Mouse (Mus musculus): ENCODE measurements around the gene Wnt7b. TPM values are rescaled to one million over a fixed set of nuclear protein-coding genes. Genes with fewer than 3 reads are reported as not detected.

Wnt7b gene
- total and polyA plus RNA-seq, 2 experiments, result 0.06 to 0.09 TPM

GRCm38 (mm10) chr15:85599887-85600695, 17.8 kb upstream of the Wnt7b start:
- 31% methylated on average over 18 of the region's 18 CpGs for WGBS
- Histone ChIP-seq H3K4me1 (ENCODE audit: control insufficient read depth, insufficient read depth, low read length) (peaks cover 4% of the 10 kb centered on the region; the same call in 1 of the 2 replicates), H3K9ac (ENCODE audit: low read depth, low read length) (no peak overlapping the region), H3K27me3 (ENCODE audit: control insufficient read depth, insufficient read depth, low read length) (no peaks in the 10 kb centered on the region), H3K27ac (replicated peaks; ENCODE audit: insufficient read depth, low read depth, low read length) (peak overlapping the region; percentile 71), H3K79me2 (ENCODE audit: control insufficient read depth, insufficient read depth, low read length) (no peaks in the 10 kb centered on the region), H3K4me3 (ENCODE audit: insufficient read depth, low read depth, low read length) (no peak overlapping the region), H3K36me3 (ENCODE audit: control insufficient read depth, insufficient read depth, low read length) (no peaks in the 10 kb centered on the region)
- TF ChIP-seq CTCF (IDR thresholded peaks at IDR 0.05; ENCODE audit: low read depth, low read length) (no peak), POLR2A (IDR thresholded peaks at IDR 0.05; ENCODE audit: extremely low read depth, insufficient read depth, low read length) (no peak)
- DNase-seq (ENCODE audit: extremely low read depth, low read depth, low spot score), result peak; percentile 45

- Histone ChIP-seq H3K9ac (ENCODE audit: low read depth, low read length) (no peak overlapping the region), H3K36me3 (ENCODE audit: control insufficient read depth, insufficient read depth, low read length) (no peaks in the 10 kb centered on the region), H3K27me3 (ENCODE audit: control insufficient read depth, insufficient read depth, low read length) (no peaks in the 10 kb centered on the region), H3K79me2 (ENCODE audit: control insufficient read depth, insufficient read depth, low read length) (no peaks in the 10 kb centered on the region), H3K4me1 (ENCODE audit: control insufficient read depth, insufficient read depth, low read length) (peaks cover 4% of the 10 kb centered on the region; the same call in 1 of the 2 replicates), H3K27ac (replicated peaks; ENCODE audit: insufficient read depth, low read depth, low read length) (peak overlapping the region; percentile 71), H3K4me3 (ENCODE audit: insufficient read depth, low read depth, low read length) (no peak overlapping the region)
- no peak for TF ChIP-seq POLR2A (IDR thresholded peaks at IDR 0.05; ENCODE audit: extremely low read depth, insufficient read depth, low read length)
- peak; percentile 95 for TF ChIP-seq CTCF (IDR thresholded peaks at IDR 0.05; ENCODE audit: low read depth, low read length)
- 49% methylated on average over 17 of the region's 17 CpGs for WGBS
- DNase-seq (ENCODE audit: extremely low read depth, low read depth, low spot score), result peak; percentile 29
Observed at GRCm38 (mm10) chr15:85598984-85599886, 17.0 kb upstream of the Wnt7b start.

GRCm38 (mm10) chr15:85598443-85598842, 16.2 kb upstream of the Wnt7b start:
- peaks cover 4% of the 10 kb centered on the region; the same call in 1 of the 2 replicates for H3K4me1 ChIP-seq (ENCODE audit: control insufficient read depth, insufficient read depth, low read length)
- no peak overlapping the region for H3K9ac ChIP-seq (ENCODE audit: low read depth, low read length)
- H3K79me2 ChIP-seq (ENCODE audit: control insufficient read depth, insufficient read depth, low read length), result no peaks in the 10 kb centered on the region
- TF ChIP-seq CTCF (IDR thresholded peaks at IDR 0.05; ENCODE audit: low read depth, low read length) (no peak), POLR2A (IDR thresholded peaks at IDR 0.05; ENCODE audit: extremely low read depth, insufficient read depth, low read length) (no peak)
- DNase-seq (ENCODE audit: extremely low read depth, low read depth, low spot score), result no peak
- H3K27me3 ChIP-seq (ENCODE audit: control insufficient read depth, insufficient read depth, low read length), result no peaks in the 10 kb centered on the region
- no peaks in the 10 kb centered on the region for H3K36me3 ChIP-seq (ENCODE audit: control insufficient read depth, insufficient read depth, low read length)
- WGBS, result 67% methylated on average over 5 of the region's 5 CpGs
- H3K4me3 ChIP-seq (ENCODE audit: insufficient read depth, low read depth, low read length), result no peak overlapping the region
- no peak overlapping the region for H3K27ac ChIP-seq (replicated peaks; ENCODE audit: insufficient read depth, low read depth, low read length)

- H3K79me2 ChIP-seq (ENCODE audit: control insufficient read depth, insufficient read depth, low read length), result no peaks in the 10 kb centered on the region
- no peak overlapping the region for H3K9ac ChIP-seq (ENCODE audit: low read depth, low read length)
- no peaks in the 10 kb centered on the region for H3K36me3 ChIP-seq (ENCODE audit: control insufficient read depth, insufficient read depth, low read length)
- H3K4me3 ChIP-seq (ENCODE audit: insufficient read depth, low read depth, low read length), result no peak overlapping the region
- H3K4me1 ChIP-seq (ENCODE audit: control insufficient read depth, insufficient read depth, low read length), result peaks cover 4% of the 10 kb centered on the region; the same call in 1 of the 2 replicates
- no peak overlapping the region for H3K27ac ChIP-seq (replicated peaks; ENCODE audit: insufficient read depth, low read depth, low read length)
- TF ChIP-seq POLR2A (IDR thresholded peaks at IDR 0.05; ENCODE audit: extremely low read depth, insufficient read depth, low read length) (no peak), CTCF (IDR thresholded peaks at IDR 0.05; ENCODE audit: low read depth, low read length) (peak; percentile 32; the same call in 1 of the 2 replicates)
- no peaks in the 10 kb centered on the region for H3K27me3 ChIP-seq (ENCODE audit: control insufficient read depth, insufficient read depth, low read length)
- peak; percentile 18 for DNase-seq (ENCODE audit: extremely low read depth, low read depth, low spot score)
- WGBS, result 81% methylated on average over 3 of the region's 3 CpGs
Observed at GRCm38 (mm10) chr15:85597403-85597802, 15.1 kb upstream of the Wnt7b start.

GRCm38 (mm10) chr15:85592674-85593073, 10.4 kb upstream of the Wnt7b start:
- no peaks in the 10 kb centered on the region for H3K36me3 ChIP-seq (ENCODE audit: control insufficient read depth, insufficient read depth, low read length)
- no peak overlapping the region for H3K4me3 ChIP-seq (ENCODE audit: insufficient read depth, low read depth, low read length)
- no peaks in the 10 kb centered on the region for H3K4me1 ChIP-seq (ENCODE audit: control insufficient read depth, insufficient read depth, low read length)
- no peak overlapping the region for H3K9ac ChIP-seq (ENCODE audit: low read depth, low read length)
- WGBS, result 74% methylated on average over 4 of the region's 4 CpGs
- H3K27ac ChIP-seq (replicated peaks; ENCODE audit: insufficient read depth, low read depth, low read length), result no peak overlapping the region
- no peak for TF ChIP-seq CTCF (IDR thresholded peaks at IDR 0.05; ENCODE audit: low read depth, low read length)
- TF ChIP-seq POLR2A (IDR thresholded peaks at IDR 0.05; ENCODE audit: extremely low read depth, insufficient read depth, low read length), result no peak
- H3K79me2 ChIP-seq (ENCODE audit: control insufficient read depth, insufficient read depth, low read length), result no peaks in the 10 kb centered on the region
- DNase-seq (ENCODE audit: extremely low read depth, low read depth, low spot score), result no peak
- H3K27me3 ChIP-seq (ENCODE audit: control insufficient read depth, insufficient read depth, low read length), result no peaks in the 10 kb centered on the region

Data from liver, adult 2 months (tissue).